Mouse (Mus musculus) embryo, embryonic 11.5 days (tissue): ENCODE measurements around the gene Fcor.

Experiments
- DNase-seq: peaks from one replicate; pipeline ENCODE4 v3.0.0-alpha.2; 2012; ENCODE audit warnings: low read depth, low spot score

The Fcor gene

GRCm38 (mm10) chr8:3621199-3621970 lies 50.8 kb downstream of the Fcor start, which contains the start of the genes Xab2 and Pet100:
Xab2 (minus strand) TSS chr8:3621316.
Pet100 (plus strand) TSS chr8:3621548.
- peak; percentile 100 for DNase-seq
